Mouse (Mus musculus) embryonic facial prominence, embryonic 12.5 days (tissue): Measurements from ENCODE around the gene Nup153. TPM values are rescaled to one million over a fixed set of nuclear protein-coding genes. Genes with fewer than 3 reads are reported as not detected.

Source experiments
- ATAC-seq: fragments of 200-750 bp; cut with Nextera tagmentation; 2 replicates; pipeline ENCODE4 v1.8.0; 2017; ENCODE audit not compliant: insufficient number of reproducible peaks, insufficient read depth, low FRiP score, low TSS enrichment
- H3K27ac ChIP-seq: fragments of 300-500 bp; sonication (generic); 2 replicates; pipeline ENCODE4 v1.5.1; 2016; ENCODE audit warnings: mild to moderate bottlenecking
- H3K27me3 ChIP-seq: fragments of 300-500 bp; sonication (generic); 2 replicates; pipeline ENCODE4 v1.6.1; 2016; ENCODE audit warnings: mild to moderate bottlenecking, moderate library complexity
- H3K36me3 ChIP-seq: fragments of 300-500 bp; sonication (generic); 2 replicates; pipeline ENCODE4 v1.6.1; 2016; ENCODE audit warnings: mild to moderate bottlenecking
- H3K4me1 ChIP-seq: fragments of 300-500 bp; sonication (generic); 2 replicates; pipeline ENCODE4 v1.6.1; 2016
- H3K4me2 ChIP-seq: fragments of 300-500 bp; sonication (generic); replicated peaks from 2 replicates; pipeline ENCODE4 v1.6.1; 2016; ENCODE audit warnings: mild to moderate bottlenecking, moderate library complexity
- H3K4me3 ChIP-seq: fragments of 300-500 bp; sonication (generic); 2 replicates; pipeline ENCODE4 v1.5.1; 2016; ENCODE audit warnings: mild to moderate bottlenecking
- H3K9ac ChIP-seq: fragments of 300-500 bp; sonication (generic); 2 replicates; pipeline ENCODE4 v1.6.1; 2016; ENCODE audit warnings: mild to moderate bottlenecking, moderate library complexity
- H3K9me3 ChIP-seq: fragments of 300-500 bp; sonication (generic); 2 replicates; pipeline ENCODE4 v1.6.1; 2016; ENCODE audit warnings: mild to moderate bottlenecking, moderate library complexity
- WGBS: fragments of 180-500 bp; shearing (Covaris S2); methylation state at CpG from one replicate; pipeline ENCODE4 v1.1.7; 2016; 5-methylcytosine and 5-hydroxymethylcytosine counted together
- polyA plus RNA-seq: library from polyadenylated mRNA; unstranded; fragments of >200 nt; fragmentation: Nextera tagmentation; extraction: Ambion mirVana; gene quantifications from 2 replicates; pipeline ENCODE4 v1.2.1, GENCODE M21; 2016

The Nup153 gene
- polyA plus RNA-seq, 1 experiment from 2014 or later, result 38.5 TPM

DNA sequence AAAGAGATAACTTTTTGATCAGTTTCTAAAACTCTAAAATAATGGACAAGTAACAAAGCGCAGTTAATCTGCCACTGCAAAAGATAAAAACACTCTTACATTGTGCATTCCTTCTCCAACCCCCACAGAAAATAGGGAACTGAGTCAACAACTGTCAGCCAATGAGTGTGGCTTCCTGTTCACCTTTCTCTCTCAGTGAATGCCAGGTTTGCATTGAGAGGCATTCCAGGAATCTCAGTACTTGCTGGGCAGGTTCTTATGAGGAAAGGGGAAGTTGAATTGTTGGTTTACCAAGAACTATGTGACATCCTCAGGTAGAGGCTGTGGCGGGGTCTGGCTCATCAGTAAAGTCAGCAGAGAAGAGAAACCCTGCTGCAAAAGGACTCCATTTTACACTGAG is 31.0 kb downstream of the Nup153 start:
- no peak overlapping the region for H3K27ac ChIP-seq
- H3K27me3 ChIP-seq, result no peaks in the 10 kb centered on the region
- no peaks in the 10 kb centered on the region for H3K9me3 ChIP-seq
- peaks cover 29% of the 10 kb centered on the region for H3K36me3 ChIP-seq
- H3K4me3 ChIP-seq, result no peak overlapping the region
- no peak overlapping the region for H3K9ac ChIP-seq
- 77% methylated on average over 2 of the region's 2 CpGs for WGBS
- ATAC-seq, result no peak
- no peaks in the 10 kb centered on the region for H3K4me1 ChIP-seq
- H3K4me2 ChIP-seq, result no peak overlapping the region

- Histone ChIP-seq H3K9ac (no peak overlapping the region), H3K4me3 (no peak overlapping the region), H3K36me3 (peaks cover 32% of the 10 kb centered on the region), H3K27ac (no peak overlapping the region), H3K4me1 (no peaks in the 10 kb centered on the region), H3K27me3 (no peaks in the 10 kb centered on the region), H3K4me2 (no peak overlapping the region), H3K9me3 (no peaks in the 10 kb centered on the region)
- no peak for ATAC-seq
- WGBS, result 89% methylated on average over 1 of the region's 1 CpGs
Measured at GRCm38 (mm10) chr13:46695932-46696331, 31.8 kb downstream of the Nup153 start.

DNA sequence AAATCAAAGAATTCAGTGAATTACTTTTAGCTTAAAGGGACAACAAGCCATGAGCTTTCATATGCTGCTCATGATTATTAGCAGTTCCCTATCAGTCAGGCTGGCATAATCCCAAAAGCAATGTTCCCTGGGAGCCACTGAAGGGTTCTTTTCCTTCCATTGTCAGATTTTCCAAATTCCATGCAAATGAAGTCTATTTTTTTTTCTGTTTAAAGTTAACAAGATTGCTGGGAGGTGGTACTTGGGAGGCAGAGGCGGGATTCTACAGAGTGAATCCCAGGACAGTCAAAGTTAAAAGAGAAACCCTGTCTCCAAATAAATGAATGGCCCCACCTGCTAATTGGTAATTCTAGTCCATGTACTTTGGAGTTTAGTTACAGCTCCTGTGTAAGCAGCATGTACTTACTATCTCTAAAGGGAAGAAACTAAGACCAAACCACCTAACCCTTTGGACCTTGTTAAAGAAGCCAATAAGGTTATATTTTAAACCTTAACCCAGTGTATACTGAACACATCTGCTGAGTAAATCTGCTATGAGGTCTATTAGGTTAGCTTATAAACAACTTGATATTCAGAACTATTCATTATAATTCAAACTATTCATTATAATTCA is 32.3 kb downstream of the Nup153 start:
- Histone ChIP-seq H3K4me3 (no peak overlapping the region), H3K36me3 (peaks cover 37% of the 10 kb centered on the region), H3K9me3 (no peaks in the 10 kb centered on the region), H3K27ac (no peak overlapping the region), H3K4me2 (no peak overlapping the region), H3K9ac (no peak overlapping the region), H3K4me1 (no peaks in the 10 kb centered on the region), H3K27me3 (no peaks in the 10 kb centered on the region)
- 86% methylated on average over 1 of the region's 1 CpGs for WGBS
- ATAC-seq, result no peak

GRCm38 (mm10) chr13:46690559-46691241 is 37.0 kb downstream of the Nup153 start:
- no peaks in the 10 kb centered on the region for H3K9me3 ChIP-seq
- H3K9ac ChIP-seq, result no peak overlapping the region
- no peaks in the 10 kb centered on the region for H3K27me3 ChIP-seq
- no peaks in the 10 kb centered on the region for H3K4me1 ChIP-seq
- no peak overlapping the region for H3K4me3 ChIP-seq
- H3K36me3 ChIP-seq, result peaks cover 51% of the 10 kb centered on the region
- no peak for ATAC-seq
- WGBS, result 83% methylated on average over 4 of the region's 4 CpGs
- no peak overlapping the region for H3K27ac ChIP-seq
- H3K4me2 ChIP-seq, result no peak overlapping the region

DNA sequence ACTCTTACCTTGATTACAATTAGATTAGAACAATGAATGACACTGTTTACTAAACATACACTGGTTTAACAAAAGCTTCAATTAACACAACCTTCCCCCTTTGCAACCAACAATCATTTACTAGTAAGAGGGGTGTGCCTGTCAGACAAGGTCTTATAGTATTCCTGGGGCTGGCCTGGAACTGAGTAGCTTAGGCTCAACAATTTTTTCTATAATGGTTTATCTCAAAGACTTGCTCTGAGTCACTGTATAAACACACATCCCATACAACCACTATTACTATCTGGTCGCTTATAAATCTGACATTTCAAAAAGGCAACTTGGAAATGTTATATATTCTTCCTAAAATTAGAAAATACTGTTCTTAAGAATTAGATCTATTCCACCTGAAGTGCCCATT is 44.4 kb downstream of the Nup153 start:
- no peak overlapping the region for H3K27ac ChIP-seq
- H3K9me3 ChIP-seq, result no peaks in the 10 kb centered on the region
- ATAC-seq, result no peak
- H3K4me1 ChIP-seq, result no peaks in the 10 kb centered on the region
- WGBS, result 96% methylated on average over 1 of the region's 1 CpGs
- H3K36me3 ChIP-seq, result peaks cover 53% of the 10 kb centered on the region
- no peak overlapping the region for H3K9ac ChIP-seq
- H3K4me3 ChIP-seq, result no peak overlapping the region
- H3K4me2 ChIP-seq, result no peak overlapping the region
- no peaks in the 10 kb centered on the region for H3K27me3 ChIP-seq

DNA sequence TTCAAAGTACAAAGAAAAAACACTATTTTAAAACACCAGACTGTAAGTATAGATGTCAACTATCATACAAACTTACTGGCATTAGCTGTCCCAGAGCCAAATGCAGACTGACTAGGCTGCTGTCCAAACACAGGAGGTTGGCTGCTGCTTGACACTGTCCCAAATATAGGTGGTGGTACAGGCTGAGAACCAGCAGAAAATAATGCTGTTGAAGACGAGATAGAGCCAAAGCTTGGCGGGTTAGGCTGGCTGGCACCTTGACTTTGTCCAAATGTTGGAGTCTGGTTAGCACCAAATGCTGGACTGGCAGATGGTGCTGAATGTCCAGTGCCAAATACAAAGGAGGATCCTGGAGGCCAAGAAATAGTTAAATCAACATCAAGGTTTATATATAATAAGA is 44.8 kb downstream of the Nup153 start:
- WGBS, result 88% methylated on average over 2 of the region's 2 CpGs
- ATAC-seq, result no peak
- H3K4me1 ChIP-seq, result no peaks in the 10 kb centered on the region
- H3K9me3 ChIP-seq, result no peaks in the 10 kb centered on the region
- H3K9ac ChIP-seq, result no peak overlapping the region
- no peak overlapping the region for H3K27ac ChIP-seq
- H3K27me3 ChIP-seq, result no peaks in the 10 kb centered on the region
- no peak overlapping the region for H3K4me3 ChIP-seq
- peaks cover 56% of the 10 kb centered on the region for H3K36me3 ChIP-seq
- H3K4me2 ChIP-seq, result no peak overlapping the region

- H3K9ac ChIP-seq, result no peak overlapping the region
- no peak for ATAC-seq
- no peaks in the 10 kb centered on the region for H3K4me1 ChIP-seq
- WGBS, result 83% methylated on average over 4 of the region's 4 CpGs
- H3K27ac ChIP-seq, result no peak overlapping the region
- H3K36me3 ChIP-seq, result peaks cover 39% of the 10 kb centered on the region
- H3K9me3 ChIP-seq, result no peaks in the 10 kb centered on the region
- H3K27me3 ChIP-seq, result no peaks in the 10 kb centered on the region
- no peak overlapping the region for H3K4me3 ChIP-seq
- H3K4me2 ChIP-seq, result no peak overlapping the region
Measured at GRCm38 (mm10) chr13:46677721-46678120, 50.0 kb downstream of the Nup153 start.

DNA sequence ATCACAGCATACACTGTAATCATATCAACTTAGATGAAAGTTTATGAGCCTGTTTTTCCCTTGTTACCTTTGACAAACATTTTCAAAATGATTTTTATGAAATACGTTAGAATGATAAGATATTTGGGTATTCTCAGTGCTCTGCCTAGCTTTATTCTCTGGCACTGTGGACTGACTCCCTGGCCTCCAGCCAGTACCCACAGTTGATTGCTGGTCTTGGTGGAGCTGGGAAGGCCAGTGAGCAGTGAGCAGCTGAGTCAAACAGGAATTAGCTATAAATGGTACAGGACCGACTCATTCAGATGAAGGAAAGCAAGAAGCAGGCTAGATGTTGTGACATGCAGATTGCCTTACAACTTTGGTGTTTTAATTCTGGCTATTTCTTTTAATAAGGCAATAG is 53.1 kb downstream of the Nup153 start:
- no peak for ATAC-seq
- H3K9ac ChIP-seq, result no peak overlapping the region
- 82% methylated on average over 2 of the region's 2 CpGs for WGBS
- no peak overlapping the region for H3K27ac ChIP-seq
- H3K9me3 ChIP-seq, result no peaks in the 10 kb centered on the region
- H3K27me3 ChIP-seq, result no peaks in the 10 kb centered on the region
- H3K4me3 ChIP-seq, result no peak overlapping the region
- H3K4me2 ChIP-seq, result no peak overlapping the region
- H3K4me1 ChIP-seq, result peaks cover 7% of the 10 kb centered on the region
- H3K36me3 ChIP-seq, result peaks cover 31% of the 10 kb centered on the region

DNA sequence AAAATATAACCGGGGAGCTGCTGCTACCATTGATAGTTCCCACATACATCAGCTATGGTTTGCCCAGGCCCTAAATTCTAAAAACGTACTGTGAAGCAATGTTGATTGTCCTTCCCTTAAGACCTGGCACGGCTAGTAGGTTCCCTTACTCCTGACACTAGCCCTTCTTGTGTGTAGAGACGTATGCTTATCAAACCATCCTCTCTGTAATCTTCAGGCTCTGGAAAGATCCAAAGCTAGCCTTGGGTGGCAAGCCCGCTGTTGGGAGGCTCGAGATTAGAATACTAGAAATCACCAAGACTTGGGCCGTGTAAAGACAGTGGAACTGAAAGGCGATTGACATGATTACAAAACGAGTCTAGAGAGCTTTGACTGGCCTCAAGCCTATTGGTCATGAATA is 57.2 kb downstream of the Nup153 start:
- ATAC-seq, result no peak
- Histone ChIP-seq H3K4me2 (peak overlapping the region; percentile 90), H3K9ac (0 out of 2 replicates have a peak overlapping the region, but pooled peaks have one; percentile 90), H3K4me1 (peaks cover 12% of the 10 kb centered on the region), H3K27me3 (no peaks in the 10 kb centered on the region), H3K27ac (no peak overlapping the region), H3K9me3 (no peaks in the 10 kb centered on the region), H3K36me3 (peaks cover 18% of the 10 kb centered on the region), H3K4me3 (peak overlapping the region; percentile 98)
- 68% methylated on average over 9 of the region's 9 CpGs for WGBS

DNA sequence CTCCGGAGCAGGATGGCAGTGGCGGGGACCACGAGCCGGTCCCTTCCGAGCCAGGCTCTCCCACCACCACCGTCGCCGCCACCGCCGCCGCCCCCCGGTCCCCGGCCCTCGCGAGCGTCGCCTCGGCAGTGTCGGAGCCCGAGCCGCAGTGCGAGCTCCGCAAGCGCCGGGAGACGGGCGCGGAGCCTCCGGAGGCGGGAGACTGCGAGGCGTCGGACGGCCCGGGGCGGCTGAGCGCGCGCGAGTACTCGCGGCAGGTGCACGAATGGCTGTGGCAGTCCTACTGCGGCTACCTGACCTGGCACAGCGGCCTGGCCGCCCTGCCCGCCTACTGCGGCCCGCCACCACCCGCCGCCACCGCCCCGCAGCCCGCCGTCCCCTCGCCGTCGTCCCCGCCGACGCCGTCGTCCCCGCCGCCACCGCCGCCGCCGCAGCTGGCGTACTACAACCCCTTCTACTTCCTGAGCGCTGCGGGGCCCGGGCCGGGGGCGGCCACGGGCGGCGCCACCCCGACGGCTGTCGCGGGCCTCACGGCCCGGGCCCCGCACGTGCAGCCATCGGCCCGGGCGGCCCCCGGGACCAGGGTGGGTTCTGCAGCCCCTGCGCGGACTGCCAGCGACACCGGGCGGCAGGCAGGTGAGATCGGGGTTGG is 58.0 kb downstream of the Nup153 start:
- Histone ChIP-seq H3K27ac (peak overlapping the region; percentile 65), H3K9ac (peak overlapping the region; percentile 90), H3K9me3 (no peaks in the 10 kb centered on the region), H3K4me2 (peak overlapping the region; percentile 90), H3K36me3 (peaks cover 15% of the 10 kb centered on the region), H3K27me3 (no peaks in the 10 kb centered on the region), H3K4me1 (peaks cover 12% of the 10 kb centered on the region), H3K4me3 (peak overlapping the region; percentile 98)
- WGBS, result 1% methylated on average over 76 of the region's 96 CpGs
- ATAC-seq, result peak; percentile 78

DNA sequence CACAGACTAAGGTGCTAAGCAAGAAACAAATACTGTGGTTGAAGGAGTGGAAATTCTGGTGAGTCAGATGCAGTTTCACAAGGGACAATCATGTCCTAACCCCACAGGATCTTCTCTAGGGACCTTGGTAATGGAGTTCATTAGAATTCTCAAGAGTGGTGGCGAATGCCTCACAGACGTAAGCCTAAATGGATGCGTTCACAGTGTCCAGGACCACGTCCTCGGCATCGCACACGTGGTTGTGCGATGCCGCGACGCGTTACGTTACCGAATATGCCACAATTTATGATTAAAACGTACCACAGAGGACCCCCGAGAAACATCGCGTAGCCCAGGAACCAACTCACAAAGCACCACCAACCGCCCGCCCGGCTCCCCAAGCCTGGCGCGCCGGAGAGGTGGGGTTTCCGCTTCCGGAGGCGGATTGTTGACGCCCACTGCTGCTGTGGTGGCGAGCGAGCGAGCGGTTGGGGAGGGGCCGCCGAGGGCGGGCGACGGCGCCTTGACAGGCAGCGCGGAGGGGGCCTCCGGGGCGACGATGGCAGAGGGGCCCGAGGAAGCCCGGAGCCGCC is 58.6 kb downstream of the Nup153 start, which contains the start of gene Fam8a1:
Gene Fam8a1 (plus strand): TSS at position 475 of the 572 bp plus-strand sequence.
- H3K4me1 ChIP-seq, result peaks cover 12% of the 10 kb centered on the region
- under 1% methylated on average over 46 of the region's 46 CpGs for WGBS

More for the DNA sequence above, 58.6 kb downstream of the Nup153 start, which contains the start of gene Fam8a1:
- ATAC-seq, result peak; percentile 90
- Histone ChIP-seq H3K36me3 (peaks cover 15% of the 10 kb centered on the region), H3K4me3 (peak within 1 kb of the TSS; percentile 98), H3K9ac (peak within 1 kb of the TSS; percentile 90), H3K27ac (peak within 1 kb of the TSS; percentile 65), H3K9me3 (no peaks in the 10 kb centered on the region), H3K27me3 (no peaks in the 10 kb centered on the region), H3K4me2 (peak within 1 kb of the TSS; percentile 90)
